Mouse (Mus musculus) urinary bladder, adult 18-20 months (tissue): ENCODE data around the gene Otub1.
A peak's percentile ranks its signal among the peaks of the same experiment; 100 is the strongest.

Experiments
- DNase-seq, 2 experiments: peaks; one replicate each; pipeline ENCODE4 v3.0.0; 2022; ENCODE audit warnings: low spot score in 2 of 2, mixed read lengths in 2 of 2

Gene Otub1

DNA sequence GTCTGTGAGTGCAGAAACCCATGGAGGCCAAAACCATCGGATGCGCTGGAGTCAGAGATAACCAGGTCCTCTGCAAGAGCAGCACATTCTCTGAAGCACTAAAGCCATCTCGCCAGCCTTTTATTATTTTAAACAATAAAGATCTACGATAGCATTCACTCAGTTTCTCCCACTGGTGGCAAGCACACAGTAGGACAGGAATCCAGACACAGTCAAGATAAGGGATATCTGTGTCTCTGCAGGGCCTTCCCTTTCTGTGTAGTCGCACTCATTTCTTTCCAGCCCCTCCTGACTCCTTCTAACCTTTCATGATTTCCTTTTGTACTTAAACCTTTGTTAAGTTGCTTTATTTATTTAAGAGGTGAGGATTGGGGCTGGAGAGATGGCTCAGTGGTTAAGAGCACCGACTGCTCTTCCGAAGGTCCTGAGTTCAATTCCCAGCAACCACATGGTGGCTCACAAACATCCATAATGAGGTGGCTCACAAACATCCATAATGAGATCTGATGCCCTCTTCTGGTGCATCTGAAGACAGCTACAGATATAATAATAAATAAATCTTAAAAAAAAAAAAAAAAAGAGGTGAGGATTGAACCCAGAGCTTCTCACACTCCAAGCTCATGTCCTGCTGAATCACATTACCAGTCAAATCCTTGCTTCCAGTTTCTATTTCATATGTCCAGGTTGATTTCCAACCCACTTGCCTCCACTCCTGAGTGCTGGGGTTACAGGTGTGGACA lies 4.0 kb upstream of the Otub1 start:
- DNase-seq, result no peak

DNA sequence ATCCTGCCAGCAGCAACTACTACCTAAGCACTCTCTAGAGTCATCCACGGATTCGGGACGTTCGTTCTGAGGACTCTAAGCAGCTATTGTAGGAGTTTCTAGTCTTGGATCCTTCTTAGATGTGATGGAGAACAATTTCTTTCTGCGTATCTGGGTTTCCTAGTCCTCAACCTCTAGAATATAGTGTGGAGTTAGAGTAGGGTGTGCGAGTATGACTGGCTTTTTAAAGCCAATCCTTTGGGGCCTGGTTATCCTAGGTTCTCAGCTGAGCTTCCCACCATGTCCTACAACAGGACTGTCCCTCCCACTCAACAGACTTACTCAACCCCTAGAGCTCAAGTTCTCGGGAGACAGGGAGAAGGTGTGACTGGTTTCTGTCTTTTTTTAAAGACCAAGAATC lies 790 bp downstream of the Otub1 start:
- DNase-seq, result no peak

DNA sequence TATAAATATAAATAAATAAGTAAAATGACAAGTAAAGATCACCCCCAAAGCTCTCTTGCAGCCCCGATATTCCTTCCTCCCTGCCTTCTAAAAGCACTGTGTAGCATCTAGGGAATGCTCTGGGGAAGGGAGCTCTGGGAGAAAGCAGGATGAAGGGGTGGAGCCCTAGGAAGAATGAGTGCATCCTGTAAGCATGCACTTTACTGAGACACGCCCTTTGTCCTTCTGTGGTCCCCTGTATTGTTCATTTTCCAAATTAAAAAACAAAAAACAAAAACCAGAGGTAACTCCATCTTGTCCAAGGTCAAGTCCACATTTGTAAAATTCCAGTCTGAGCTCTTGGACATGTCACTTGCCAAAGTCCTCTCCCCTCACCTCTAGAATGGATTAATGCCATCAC lies 1.2 kb downstream of the Otub1 start:
- no peak for DNase-seq

DNA sequence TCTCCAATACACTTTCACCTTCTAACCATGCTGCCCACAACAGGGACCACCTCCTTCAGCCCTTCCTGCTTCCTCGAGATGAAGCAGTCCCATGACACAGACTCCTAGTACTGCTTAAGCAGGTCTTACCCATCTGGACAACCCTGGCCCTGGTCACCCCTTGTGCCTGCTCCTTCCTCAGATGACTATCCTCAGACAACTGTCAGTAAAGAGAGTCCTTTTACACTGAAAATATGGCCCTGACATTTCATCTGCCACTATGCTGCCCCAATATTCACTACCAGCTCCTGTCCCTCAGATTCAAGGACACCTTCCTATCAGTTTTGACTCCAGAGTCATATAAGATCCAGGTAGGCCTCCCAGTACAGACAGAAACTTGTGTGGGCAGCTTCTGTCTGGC lies 5.7 kb downstream of the Otub1 start:
- no peak for DNase-seq

DNA sequence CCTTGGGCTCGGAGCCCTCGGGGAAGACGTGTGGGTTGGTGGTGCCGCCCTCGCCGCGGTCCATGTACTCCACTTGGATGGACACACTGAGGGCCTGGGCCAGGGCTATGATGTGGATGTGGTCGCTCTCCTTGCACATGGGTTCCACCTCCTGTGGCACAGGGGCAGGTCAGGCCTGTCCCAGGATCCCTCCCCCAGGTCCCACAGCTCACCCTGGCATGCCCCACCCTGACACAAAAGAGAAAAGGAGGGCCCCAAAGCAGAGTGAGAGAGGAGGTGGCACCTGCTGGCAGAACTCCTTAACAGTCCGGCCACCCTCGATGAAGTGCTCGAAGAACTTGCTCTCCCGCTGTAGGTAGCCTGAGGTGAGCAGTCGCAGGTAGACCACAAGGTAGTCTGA lies 7.0 kb downstream of the Otub1 start:
- DNase-seq, result no peak

DNA sequence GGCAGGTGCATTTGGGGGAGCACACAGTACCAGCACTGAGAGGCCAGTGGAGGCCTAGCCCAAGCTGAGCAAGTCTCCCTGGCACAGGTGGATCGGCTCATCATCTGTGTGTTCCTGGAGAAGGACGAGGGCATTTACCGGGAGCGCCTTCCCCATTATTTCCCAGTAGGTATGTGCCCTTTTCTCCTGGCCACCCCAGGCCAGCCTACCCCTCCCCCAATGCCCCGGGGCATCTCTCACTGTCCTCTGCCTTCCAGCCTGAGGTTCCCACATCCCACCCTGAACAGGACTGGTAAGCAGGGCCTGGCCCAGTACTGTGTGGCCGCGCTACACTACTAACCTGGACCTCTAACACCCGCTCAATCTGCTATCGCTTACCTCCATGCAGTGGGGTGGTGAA lies 8.7 kb downstream of the Otub1 start:
- DNase-seq, result no peak

DNA sequence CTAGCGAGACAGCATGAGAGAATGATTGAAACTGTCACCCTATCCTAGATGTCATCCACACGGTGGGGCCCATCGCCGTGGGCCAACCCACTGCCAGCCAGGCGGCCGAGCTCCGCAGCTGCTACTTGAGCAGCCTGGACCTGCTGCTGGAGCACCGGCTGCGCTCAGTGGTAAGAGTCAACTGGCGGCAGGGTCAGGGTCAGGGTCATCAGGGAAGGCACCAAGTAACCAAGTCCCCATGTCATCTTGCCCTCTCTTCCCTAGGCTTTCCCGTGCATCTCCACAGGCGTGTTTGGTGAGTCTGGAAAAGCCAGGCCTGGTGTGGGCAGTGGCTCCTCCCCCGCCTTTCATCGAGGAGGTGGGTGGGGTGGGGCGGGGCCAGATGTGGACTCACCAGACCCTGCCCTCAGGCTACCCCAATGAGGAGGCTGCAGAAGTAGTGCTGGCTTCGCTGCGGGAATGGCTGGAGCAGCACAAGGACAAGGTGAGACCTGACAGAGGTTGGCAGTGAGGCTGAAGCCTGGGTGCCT lies 9.3 kb downstream of the Otub1 start:
- DNase-seq, result no peak

DNA sequence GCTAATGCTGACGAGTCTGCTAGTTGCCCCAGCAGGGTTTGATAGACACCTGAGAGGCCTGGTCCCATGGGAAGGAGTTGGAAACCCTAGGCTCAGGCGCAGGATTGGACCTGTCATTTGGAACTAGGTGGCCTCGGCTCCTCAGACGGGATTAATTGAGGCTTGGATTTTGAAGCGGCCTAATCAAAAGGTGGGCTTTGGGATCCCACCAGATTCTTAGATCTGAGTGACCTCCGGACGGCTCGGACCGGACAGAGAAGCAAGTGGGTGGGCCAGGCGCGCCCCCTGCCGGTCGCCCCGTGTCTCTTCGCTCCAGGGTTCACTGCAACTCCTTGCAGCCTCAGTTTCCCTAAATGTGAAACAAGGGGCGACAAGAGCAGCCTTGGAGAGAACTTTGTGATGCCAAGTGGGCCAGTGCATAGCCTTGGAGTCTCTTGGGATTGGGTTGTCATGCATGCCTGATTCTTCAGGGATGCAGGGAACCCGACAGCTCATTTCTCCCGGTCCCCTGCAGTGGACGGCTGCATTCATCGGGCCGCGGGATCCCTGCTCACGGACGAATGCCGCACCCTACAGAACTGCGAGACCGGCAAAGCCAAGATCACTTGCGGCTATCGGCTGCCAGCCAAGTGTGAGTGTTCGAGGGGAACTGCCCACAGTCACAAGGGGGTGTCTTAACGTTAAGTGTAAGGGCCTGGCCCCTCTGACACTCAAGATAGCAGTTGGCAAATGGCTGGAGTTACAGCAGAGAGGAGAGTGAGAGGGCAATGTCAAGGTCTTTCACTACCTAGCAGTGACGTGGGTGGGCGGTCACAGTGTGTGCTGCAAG lies 10.0 kb downstream of the Otub1 start:
- peak in 1 of 2 experiments; percentile 68 for DNase-seq

DNA sequence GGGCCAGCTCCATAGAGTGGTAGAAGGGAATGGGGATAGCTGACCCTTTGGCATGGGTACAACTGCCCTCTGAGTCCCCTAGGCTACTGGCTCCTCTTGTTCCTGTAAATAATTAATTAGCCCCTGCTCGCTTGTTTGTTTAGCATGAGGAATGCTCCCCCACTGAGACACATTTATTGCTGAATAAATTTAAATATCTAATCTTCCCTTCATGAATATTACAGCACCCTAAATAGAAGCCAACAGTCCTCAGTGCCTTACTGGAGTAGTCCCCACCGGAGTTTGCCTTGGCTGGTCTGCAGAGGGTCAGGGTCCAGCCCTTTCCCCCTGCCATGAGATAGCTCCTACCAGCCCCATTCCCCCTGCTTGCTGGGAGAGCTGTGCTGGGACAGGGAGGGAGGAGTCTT lies 13.6 kb downstream of the Otub1 start:
- no peak for DNase-seq

DNA sequence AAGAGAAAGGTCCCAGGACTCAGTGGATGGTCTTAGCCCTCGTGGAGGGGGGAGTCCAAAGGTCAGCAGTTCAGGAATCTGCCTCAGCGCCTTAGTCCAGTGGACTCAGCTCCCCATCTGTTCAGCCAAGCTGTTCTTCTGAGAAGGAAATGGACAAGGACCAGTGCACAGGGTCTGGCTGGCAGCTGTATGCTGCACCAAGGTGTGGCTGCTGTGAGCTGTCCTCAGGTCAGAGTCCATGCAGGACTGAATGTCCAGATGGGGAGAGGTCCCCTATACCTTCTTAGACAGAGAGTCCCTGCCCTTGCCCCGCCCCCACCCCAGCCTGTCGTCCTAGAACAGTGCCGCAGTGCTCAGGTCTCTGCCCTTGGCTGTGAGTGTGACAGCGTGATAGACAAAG lies 14.5 kb downstream of the Otub1 start:
- DNase-seq, result no peak

DNA sequence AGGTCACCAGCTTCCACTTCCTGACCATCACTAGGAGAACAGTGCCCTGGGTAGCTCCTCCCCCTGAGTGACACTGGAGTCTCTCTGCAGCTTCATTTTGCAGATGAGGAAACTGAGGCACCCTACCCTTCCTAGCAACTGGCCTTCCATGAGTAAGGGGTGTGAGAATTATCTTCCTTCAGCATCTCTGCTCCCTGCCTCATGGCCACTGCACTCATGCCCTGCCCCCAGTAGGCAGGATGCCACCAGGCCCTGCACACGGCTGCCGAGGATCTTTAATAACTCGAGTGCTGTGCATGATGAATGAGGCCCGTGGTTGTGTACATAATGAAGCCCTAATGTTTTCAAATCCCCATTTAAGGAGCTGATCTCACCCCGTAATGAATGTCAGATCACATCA lies 15.1 kb downstream of the Otub1 start:
- no peak for DNase-seq

DNA sequence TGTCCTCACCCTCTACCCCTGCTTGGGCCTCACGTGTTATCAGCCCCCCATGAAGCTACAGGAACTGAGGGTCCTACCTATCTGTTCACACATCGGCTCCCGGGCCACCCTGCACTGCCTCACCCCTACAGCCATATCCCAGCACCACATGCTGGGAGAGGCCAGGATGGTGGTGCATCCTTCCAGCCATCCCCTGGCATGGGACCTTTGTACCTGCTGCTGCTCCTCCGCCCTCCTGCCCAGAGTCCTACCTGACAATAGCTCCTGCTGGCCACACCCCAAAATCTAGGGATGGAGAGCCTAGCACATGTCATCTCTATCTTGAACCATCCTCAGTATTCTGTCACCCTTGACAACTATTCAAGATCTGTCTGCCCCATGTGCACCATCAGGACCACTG lies 17.1 kb downstream of the Otub1 start:
- DNase-seq, result no peak

DNA sequence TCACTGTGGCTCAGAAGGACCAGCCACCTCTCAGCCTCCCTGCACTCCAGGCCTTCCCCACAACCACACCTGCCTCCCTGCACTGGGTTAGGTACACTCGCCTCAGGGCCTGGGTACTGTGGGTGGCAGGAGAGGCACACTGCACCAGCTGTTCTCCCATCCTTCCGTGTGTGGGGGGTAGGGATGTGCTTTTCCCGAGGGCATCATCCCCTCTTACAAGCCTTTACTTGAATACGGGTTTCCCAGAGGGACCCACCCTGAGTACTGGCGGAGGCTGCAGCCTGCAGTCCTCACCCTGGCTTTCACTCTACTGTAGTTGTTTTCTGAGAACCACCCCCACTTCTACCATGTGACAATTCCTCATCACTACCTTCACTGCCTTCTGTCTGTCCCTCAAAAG lies 19.0 kb downstream of the Otub1 start:
- no peak for DNase-seq

DNA sequence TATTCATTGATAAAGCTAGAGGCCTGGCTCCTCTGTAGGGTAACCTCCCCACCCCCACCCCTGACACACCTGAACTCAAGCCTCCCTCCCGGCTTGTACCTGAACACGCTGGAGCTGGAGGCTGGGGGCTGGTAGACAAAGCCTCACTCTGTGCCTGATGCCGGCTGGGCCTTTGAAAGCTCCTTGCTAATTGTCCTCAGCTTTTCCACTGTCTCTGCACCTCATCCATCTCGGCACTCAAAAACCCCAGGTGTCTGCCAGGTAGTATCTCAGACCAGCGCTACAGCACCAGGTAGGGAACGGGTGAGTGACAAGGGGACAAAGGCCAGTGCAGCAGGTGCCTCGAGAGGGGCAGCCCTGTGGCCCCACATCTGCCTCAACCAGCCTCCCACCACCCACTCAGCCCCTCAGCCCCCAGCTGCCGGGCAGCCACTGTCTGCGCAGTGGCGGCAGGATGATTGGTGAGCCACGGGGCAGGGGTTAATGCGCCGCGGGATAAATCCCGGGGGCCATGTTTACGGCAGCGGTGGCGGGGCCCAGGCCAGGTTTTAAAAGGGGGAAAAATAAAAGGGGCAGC lies 20.3 kb downstream of the Otub1 start:
- no peak for DNase-seq

DNA sequence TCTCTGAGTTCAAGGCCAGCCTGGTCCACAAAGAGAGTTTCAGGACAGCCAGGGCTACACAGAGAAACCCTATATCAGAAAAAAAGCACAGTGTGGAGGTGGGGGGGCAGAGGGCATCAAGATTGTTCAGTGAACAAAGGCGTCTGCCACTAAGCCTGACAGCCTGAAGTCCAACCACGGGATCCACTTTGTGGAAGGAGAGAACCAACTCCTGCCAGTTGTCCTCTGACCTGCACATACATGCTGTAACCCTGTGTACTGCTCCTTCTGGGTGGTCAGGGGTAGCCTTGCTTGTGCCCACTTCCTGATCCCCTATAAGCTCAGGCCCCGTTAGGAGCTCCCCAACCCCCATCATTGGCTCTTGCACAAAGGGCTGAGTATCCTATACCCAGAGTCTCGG lies 21.1 kb downstream of the Otub1 start:
- no peak for DNase-seq

DNA sequence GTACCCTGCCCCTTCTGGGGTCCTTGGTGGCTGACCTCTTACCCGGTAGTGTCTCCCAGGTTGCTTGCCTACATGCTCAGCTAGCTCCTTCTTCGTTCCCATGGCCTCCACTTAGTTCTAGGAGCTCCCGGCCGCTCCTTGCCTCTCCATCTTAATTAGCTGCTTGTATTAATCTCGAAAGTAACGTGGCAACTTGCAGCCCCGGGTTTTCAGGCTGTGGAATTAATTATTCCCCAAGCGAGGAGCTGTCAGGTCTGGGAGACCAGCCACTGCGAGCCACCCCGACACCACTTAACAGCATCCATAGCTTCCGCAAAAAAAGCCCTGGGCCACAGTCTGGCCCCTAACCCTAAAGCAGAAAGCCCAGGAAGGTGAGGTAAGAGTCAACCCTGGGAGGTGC lies 22.7 kb downstream of the Otub1 start:
- DNase-seq, result no peak

DNA sequence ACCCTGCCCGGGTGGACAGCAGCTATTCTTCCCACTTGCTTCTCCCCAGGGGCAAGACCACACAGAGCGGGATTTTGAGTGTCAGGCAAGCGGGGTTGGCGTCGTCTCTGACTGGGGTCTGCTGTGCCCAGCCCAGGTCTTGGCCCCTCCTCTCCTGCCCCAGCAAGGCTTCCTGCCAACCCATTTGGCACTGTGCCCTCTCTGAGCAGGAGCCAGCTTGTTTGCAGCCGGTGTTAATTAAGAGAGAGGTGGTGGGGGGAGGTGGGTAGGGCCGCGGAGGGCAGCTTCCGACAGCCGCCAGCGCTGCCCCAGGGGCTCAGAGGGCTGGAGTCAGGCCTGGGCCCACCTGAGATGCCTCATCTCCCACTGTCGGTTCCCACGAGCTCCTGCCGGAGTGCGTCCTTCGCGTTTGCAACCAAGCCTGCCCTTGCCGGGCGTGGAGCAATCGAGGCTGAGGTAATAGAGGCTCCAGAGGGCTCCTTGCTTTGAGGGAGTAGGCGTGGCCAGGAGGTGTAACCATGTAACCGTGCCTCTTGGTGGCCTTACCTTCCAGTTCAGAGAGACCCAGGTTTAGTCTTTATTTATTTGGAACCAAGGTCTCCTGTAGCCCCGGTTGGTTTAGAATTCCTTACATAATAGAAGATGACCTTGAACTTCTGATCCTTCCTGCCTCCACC lies 23.7 kb downstream of the Otub1 start:
- peak; percentile 52 to 71 for DNase-seq

DNA sequence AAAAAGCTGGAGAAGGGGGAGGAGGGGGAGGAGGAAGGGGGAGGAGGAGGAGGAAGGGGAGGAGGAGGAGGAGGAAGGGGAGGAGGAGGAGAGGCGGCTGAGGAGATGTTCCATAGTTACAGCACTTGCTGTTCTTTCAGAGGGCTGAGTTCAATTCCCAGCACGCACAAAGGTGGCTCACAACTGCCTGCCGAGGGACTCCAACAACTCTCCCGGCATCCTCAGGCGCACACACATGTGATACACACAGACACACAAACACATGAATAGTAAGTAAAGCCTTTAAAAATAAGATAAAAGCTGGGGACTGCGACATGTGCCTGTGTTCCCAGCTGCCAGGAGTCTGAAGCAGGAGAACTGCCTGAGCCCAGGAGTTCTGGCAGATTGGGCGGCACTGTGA lies 24.6 kb downstream of the Otub1 start:
- no peak for DNase-seq

DNA sequence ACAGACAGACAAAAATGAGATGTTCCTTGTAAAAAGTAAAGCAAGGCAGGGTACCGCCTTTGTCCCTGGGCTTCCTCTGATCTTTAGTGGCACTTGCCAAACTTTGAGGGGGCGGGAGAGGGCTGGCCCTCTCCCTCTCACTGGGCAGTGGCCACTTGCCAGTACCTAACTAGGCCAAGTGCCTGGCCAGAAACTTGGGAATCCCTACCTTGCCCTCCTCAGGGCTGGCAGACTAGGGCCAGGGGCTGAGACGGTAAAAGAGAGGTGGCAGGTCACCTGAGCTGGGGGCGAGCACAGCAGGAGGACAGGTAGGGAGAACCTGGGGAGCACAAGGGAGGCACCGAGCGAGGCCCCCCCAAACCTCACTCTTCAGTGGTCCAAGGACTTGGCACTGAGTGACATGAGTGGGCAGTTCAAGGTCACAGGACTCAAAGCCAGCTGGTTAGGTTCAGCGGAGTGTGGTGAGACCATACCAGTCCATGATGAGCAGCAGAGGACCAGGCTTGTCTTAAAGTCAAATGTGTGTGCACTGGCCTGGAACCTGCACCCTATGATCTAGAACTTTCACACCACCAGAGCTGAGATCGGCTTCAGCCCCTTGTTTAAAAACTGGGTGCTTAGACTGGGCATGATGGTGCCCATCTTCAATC lies 25.2 kb downstream of the Otub1 start:
- DNase-seq, result no peak

DNA sequence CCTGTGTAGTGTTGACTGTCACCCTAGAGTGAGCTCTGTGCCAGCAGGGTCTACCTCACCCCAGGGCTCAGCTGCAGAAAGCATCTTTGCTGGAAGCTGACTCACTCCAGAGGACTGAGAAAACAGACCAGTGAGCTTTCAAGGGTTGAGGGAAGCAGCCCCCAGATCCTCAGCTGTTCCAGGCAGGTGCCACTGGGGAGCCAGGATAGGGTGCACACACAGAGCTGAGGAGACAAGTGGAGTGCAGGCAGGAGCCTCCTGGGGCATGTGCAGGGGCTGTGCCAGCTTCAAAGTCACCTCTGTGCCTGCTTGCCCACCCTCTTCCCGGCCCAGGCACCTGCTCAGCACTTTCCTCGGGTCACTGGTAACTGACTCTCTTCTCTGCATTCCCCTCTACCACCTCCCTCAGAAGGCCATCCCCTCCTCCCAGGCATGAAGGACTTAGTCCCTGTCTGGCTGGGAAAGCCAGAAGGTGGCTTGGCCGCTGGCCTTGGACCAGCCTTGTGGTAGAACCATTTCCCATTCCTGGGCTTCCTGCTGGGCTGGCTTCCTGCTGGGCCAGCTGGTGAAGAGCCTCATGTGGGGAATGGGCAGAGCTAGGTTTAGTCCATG lies 27.2 kb downstream of the Otub1 start:
- DNase-seq, result no peak

DNA sequence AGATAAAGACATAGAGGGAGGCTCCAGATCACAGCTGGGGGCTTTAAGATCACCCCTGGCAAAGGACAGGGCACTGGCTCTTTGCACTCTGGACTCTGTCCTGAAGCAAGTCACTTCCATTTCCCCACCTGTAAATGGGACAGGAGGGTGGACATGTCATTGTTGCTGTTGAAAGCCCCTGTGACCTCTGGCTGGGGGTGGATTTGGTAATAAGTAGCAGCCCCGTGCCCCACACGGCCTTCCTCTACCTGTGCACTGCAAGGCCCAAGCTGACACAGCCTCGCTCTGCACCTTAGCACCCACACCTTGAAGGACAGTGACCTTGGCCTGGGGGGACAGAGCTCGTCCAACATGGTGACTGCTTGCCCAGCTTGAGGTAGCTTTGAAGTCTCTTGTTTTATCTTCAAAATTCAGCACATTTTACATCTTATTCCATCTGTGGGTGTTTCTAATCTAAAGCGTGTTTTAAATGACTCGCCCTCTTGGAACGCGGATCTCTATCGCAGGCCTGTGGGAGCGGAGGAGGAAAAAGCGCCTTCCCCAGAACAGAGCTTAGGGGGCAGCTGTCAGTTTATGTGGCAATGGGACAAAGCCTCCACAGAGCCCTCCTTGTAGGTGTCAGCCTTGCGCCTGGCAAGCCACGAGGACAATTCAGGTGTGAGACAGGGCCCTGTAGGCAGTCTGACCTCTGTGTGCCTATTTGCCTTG lies 28.2 kb downstream of the Otub1 start:
- peak in 1 of 2 experiments; percentile 48 for DNase-seq
